Mouse (Mus musculus): ENCODE data around the gene Sprr2a3. TPM values are rescaled to one million over a fixed set of nuclear protein-coding genes. Genes with fewer than 3 reads are reported as not detected.
"Not testable (repeated sequence)": the region's sequence is repeated elsewhere in the genome, so short reads cannot be mapped to it uniquely, and the experiment has no call there.

Sprr2a3 gene
- total RNA-seq (2022), result not detected

GRCm38 (mm10) chr3:92285101-92285500 is at the start of gene Sprr2a3:
Gene Sprr2a3, plus strand, starts transcription at chr3:92285417.
- not testable (repeated sequence) for DNase-seq (ENCODE audit: low spot score in 2 of 2)

GRCm38 (mm10) chr3:92236463-92237189 is 48.6 kb upstream of the Sprr2a3 start:
- DNase-seq (ENCODE audit: low spot score in 2 of 2), result not testable (repeated sequence)

- not testable (repeated sequence) for DNase-seq (ENCODE audit: low spot score in 2 of 2)
Observed at GRCm38 (mm10) chr3:92238736-92239135, 46.5 kb upstream of the Sprr2a3 start.

- DNase-seq (ENCODE audit: low spot score in 2 of 2), result not testable (repeated sequence)
Observed at GRCm38 (mm10) chr3:92239197-92239596, 46.0 kb upstream of the Sprr2a3 start.

GRCm38 (mm10) chr3:92244833-92245232 is 40.4 kb upstream of the Sprr2a3 start:
- not testable (repeated sequence) for DNase-seq (ENCODE audit: low spot score in 2 of 2)

- DNase-seq (ENCODE audit: low spot score in 2 of 2), result not testable (repeated sequence)
Observed at GRCm38 (mm10) chr3:92246245-92246644, 39.0 kb upstream of the Sprr2a3 start.

GRCm38 (mm10) chr3:92248494-92248893 is 36.7 kb upstream of the Sprr2a3 start:
- DNase-seq (ENCODE audit: low spot score in 2 of 2), result not testable (repeated sequence)

- not testable (repeated sequence) for DNase-seq (ENCODE audit: low spot score in 2 of 2)
Observed at GRCm38 (mm10) chr3:92250450-92250849, 34.8 kb upstream of the Sprr2a3 start.

GRCm38 (mm10) chr3:92253860-92254259 is 31.4 kb upstream of the Sprr2a3 start:
- DNase-seq (ENCODE audit: low spot score in 2 of 2), result not testable (repeated sequence)

GRCm38 (mm10) chr3:92258526-92258925 is 26.7 kb upstream of the Sprr2a3 start:
- not testable (repeated sequence) for DNase-seq (ENCODE audit: low spot score in 2 of 2)

GRCm38 (mm10) chr3:92263462-92263861 is 21.8 kb upstream of the Sprr2a3 start:
- not testable (repeated sequence) for DNase-seq (ENCODE audit: low spot score in 2 of 2)

- not testable (repeated sequence) for DNase-seq (ENCODE audit: low spot score in 2 of 2)
Observed at GRCm38 (mm10) chr3:92271414-92271985, 13.7 kb upstream of the Sprr2a3 start.

GRCm38 (mm10) chr3:92273504-92273903 is 11.7 kb upstream of the Sprr2a3 start:
- not testable (repeated sequence) for DNase-seq (ENCODE audit: low spot score in 2 of 2)

GRCm38 (mm10) chr3:92274018-92274417 is 11.2 kb upstream of the Sprr2a3 start:
- DNase-seq (ENCODE audit: low spot score in 2 of 2), result not testable (repeated sequence)

- DNase-seq (ENCODE audit: low spot score in 2 of 2), result not testable (repeated sequence)
Observed at GRCm38 (mm10) chr3:92279663-92280062, 5.6 kb upstream of the Sprr2a3 start.

GRCm38 (mm10) chr3:92280963-92281606 is 4.1 kb upstream of the Sprr2a3 start:
- not testable (repeated sequence) for DNase-seq (ENCODE audit: low spot score in 2 of 2)

GRCm38 (mm10) chr3:92288489-92288888 is 3.3 kb downstream of the Sprr2a3 start:
- not testable (repeated sequence) for DNase-seq (ENCODE audit: low spot score in 2 of 2)

GRCm38 (mm10) chr3:92307406-92307805 is 22.2 kb downstream of the Sprr2a3 start:
- no peak for DNase-seq (ENCODE audit: low spot score in 2 of 2)

GRCm38 (mm10) chr3:92316320-92316719 is 31.1 kb downstream of the Sprr2a3 start, which contains the start of gene Sprr2b:
Gene Sprr2b, plus strand, starts transcription at chr3:92316620.
- DNase-seq (ENCODE audit: low spot score in 2 of 2), result no peak

GRCm38 (mm10) chr3:92317384-92317783 is 32.2 kb downstream of the Sprr2a3 start:
- no peak for DNase-seq (ENCODE audit: low spot score in 2 of 2)

GRCm38 (mm10) chr3:92336278-92336677 is 51.1 kb downstream of the Sprr2a3 start:
- no peak for DNase-seq (ENCODE audit: low spot score in 2 of 2)

- no peak for DNase-seq (ENCODE audit: low spot score in 2 of 2)
Observed at GRCm38 (mm10) chr3:92338840-92339239, 53.6 kb downstream of the Sprr2a3 start, which contains the start of gene Sprr2d. Gene Sprr2d, plus strand, starts transcription at chr3:92339140.

All from layer of hippocampus, adult 8-10 months (tissue).